Comparison of ENCODE assay signal across 7 mouse cellular contexts in the genomic region with DNA sequence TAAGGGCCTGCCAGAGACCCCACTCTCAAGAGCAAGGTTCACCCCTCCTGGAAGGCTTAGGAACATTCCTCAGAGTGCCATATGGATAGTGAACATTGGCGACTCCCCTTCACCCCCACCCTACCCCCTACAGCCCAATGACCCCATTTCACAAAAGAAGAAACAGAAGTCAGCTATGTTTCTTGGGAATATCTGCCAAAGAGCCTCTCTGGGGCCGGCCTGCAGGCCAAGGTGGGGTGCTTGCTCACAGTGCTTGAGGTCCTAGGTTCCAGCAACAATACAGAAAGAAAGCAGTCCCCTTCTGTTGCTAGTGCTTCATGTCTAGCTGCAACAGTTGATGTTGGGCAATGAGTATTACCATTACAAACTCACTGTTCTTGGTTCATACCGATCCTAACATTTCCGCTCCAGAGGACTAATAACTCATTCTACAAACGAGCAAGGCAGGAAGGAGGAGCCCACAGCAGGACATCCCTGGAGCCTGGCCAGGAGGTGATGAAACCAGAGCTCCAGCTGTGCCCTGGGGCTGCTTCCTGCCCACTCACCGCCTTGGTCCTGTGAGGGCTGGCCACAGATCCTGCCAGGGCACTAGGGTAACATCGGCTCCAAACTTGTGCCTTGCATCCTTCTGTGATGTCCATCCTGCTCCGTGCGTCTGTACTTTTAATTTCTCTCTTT. TPM values are rescaled to one million over a fixed set of nuclear protein-coding genes. Genes with fewer than 3 reads are reported as not detected.
A peak's percentile ranks its signal among the peaks of the same experiment; 100 is the strongest.
DNase-seq lines count a peak whose midpoint lies in the region; ATAC-seq and TF ChIP-seq lines count a peak whose summit lies in the region.

No protein-coding gene starts in this region.

- H3K36me3 ChIP-seq in liver, postnatal 0 days (replicated peaks; ENCODE audit: insufficient read depth, low read length), result 0 out of 2 replicates have a peak, but pooled peaks cover 3% of the 10 kb centered on the region
- peaks cover 14% of the 10 kb centered on the region for H3K36me3 ChIP-seq in liver, embryonic 12.5 days
- H3K36me3 ChIP-seq in midbrain, embryonic 14.5 days (ENCODE audit: control insufficient read depth, insufficient read depth, low read length), result peaks cover 6% of the 10 kb centered on the region
- H3K36me3 ChIP-seq in liver, embryonic 11.5 days (ENCODE audit: control insufficient read depth, insufficient read depth, low read length), result 0 out of 2 replicates have a peak, but pooled peaks cover 3% of the 10 kb centered on the region

- no peak overlapping the region for H3K4me3 ChIP-seq in liver, postnatal 0 days (ENCODE audit: low read depth, low read length)
- H3K4me3 ChIP-seq in liver, embryonic 12.5 days, result no peak overlapping the region
- no peak overlapping the region for H3K4me3 ChIP-seq in midbrain, embryonic 14.5 days (replicated peaks; ENCODE audit: low read depth, low read length)
- H3K4me3 ChIP-seq in liver, embryonic 11.5 days (ENCODE audit: low read depth, low read length), result no peak overlapping the region

- no peaks in the 10 kb centered on the region for H3K9me3 ChIP-seq in liver, postnatal 0 days (ENCODE audit: low read length)
- peaks cover 6% of the 10 kb centered on the region; the same call in 1 of the 2 replicates for H3K9me3 ChIP-seq in liver, embryonic 12.5 days (replicated peaks)
- no peaks in the 10 kb centered on the region for H3K9me3 ChIP-seq in midbrain, embryonic 14.5 days (ENCODE audit: control insufficient read depth, low read length)
- H3K9me3 ChIP-seq in liver, embryonic 11.5 days (ENCODE audit: control insufficient read depth, low read length), result no peaks in the 10 kb centered on the region

- no peaks in the 10 kb centered on the region for H3K27me3 ChIP-seq in liver, postnatal 0 days (ENCODE audit: insufficient read depth, low read length)
- H3K27me3 ChIP-seq in liver, embryonic 12.5 days (replicated peaks), result peaks cover 6% of the 10 kb centered on the region; the same call in 1 of the 2 replicates
- no peaks in the 10 kb centered on the region for H3K27me3 ChIP-seq in midbrain, embryonic 14.5 days (ENCODE audit: control insufficient read depth, insufficient read depth, low read length)
- H3K27me3 ChIP-seq in liver, embryonic 11.5 days (replicated peaks; ENCODE audit: control insufficient read depth, insufficient read depth, low read length), result no peaks in the 10 kb centered on the region

- no peak for TF ChIP-seq CTCF in liver, postnatal 0 days (IDR thresholded peaks at IDR 0.05; ENCODE audit: low read depth)

- 0 out of 2 replicates have a peak, but pooled peaks have one; percentile 11 for TF ChIP-seq EP300 in liver, postnatal 0 days (IDR thresholded peaks at IDR 0.05; ENCODE audit: low read depth)

- DNase-seq in liver, postnatal 0 days, result peak; percentile 87
- DNase-seq in adrenal gland, postnatal 14 days, result peak; percentile 97
- peak; percentile 67 for DNase-seq in gastrocnemius, postnatal 10 days
- DNase-seq in lung, postnatal 25 days (ENCODE audit: low spot score), result peak; percentile 78
- no peak for DNase-seq in midbrain, embryonic 14.5 days
- DNase-seq in liver, embryonic 11.5 days (ENCODE audit: low spot score), result no peak

- peaks cover 20% of the 10 kb centered on the region for H3K4me1 ChIP-seq in liver, postnatal 0 days (ENCODE audit: insufficient read depth)
- peaks cover 23% of the 10 kb centered on the region for H3K4me1 ChIP-seq in liver, embryonic 12.5 days
- peaks cover 18% of the 10 kb centered on the region for H3K4me1 ChIP-seq in midbrain, embryonic 14.5 days (ENCODE audit: control insufficient read depth, insufficient read depth, low read length)
- peaks cover 14% of the 10 kb centered on the region for H3K4me1 ChIP-seq in liver, embryonic 11.5 days (replicated peaks; ENCODE audit: control insufficient read depth, insufficient read depth, low read length)

- H3K9ac ChIP-seq in liver, postnatal 0 days (replicated peaks), result no peak overlapping the region
- no peak overlapping the region for H3K9ac ChIP-seq in liver, embryonic 12.5 days
- H3K9ac ChIP-seq in midbrain, embryonic 14.5 days (replicated peaks; ENCODE audit: low read length), result no peak overlapping the region
- H3K9ac ChIP-seq in liver, embryonic 11.5 days (ENCODE audit: low read depth, low read length), result no peak overlapping the region

- ATAC-seq in liver, postnatal 0 days, result peak; percentile 18
- no peak for ATAC-seq in liver, embryonic 12.5 days
- no peak for ATAC-seq in midbrain, embryonic 14.5 days (ENCODE audit: low FRiP score, low TSS enrichment)
- no peak for ATAC-seq in liver, embryonic 11.5 days (replicated peaks; ENCODE audit: low FRiP score)

- H3K27ac ChIP-seq in liver, postnatal 0 days (ENCODE audit: low read depth), result peak overlapping the region; percentile 68
- H3K27ac ChIP-seq in liver, embryonic 12.5 days, result no peak overlapping the region
- no peak overlapping the region for H3K27ac ChIP-seq in midbrain, embryonic 14.5 days (replicated peaks; ENCODE audit: low read depth, low read length)
- H3K27ac ChIP-seq in liver, embryonic 11.5 days (ENCODE audit: low read depth, low read length), result no peak overlapping the region

- 50% methylated on average over 9 of the region's 9 CpGs for WGBS in liver, postnatal 0 days (ENCODE audit: insufficient replicate concordance)
- 71% methylated on average over 9 of the region's 9 CpGs for WGBS in liver, embryonic 12.5 days (ENCODE audit: insufficient replicate concordance)
- WGBS in midbrain, embryonic 14.5 days, result 75% methylated on average over 9 of the region's 9 CpGs
- WGBS in liver, embryonic 11.5 days, result 73% methylated on average over 9 of the region's 9 CpGs

- H3K4me2 ChIP-seq in liver, postnatal 0 days (ENCODE audit: low read depth, low read length), result peak overlapping the region; percentile 28; the same call in 1 of the 2 replicates
- no peak overlapping the region for H3K4me2 ChIP-seq in liver, embryonic 12.5 days
- no peak overlapping the region for H3K4me2 ChIP-seq in midbrain, embryonic 14.5 days (ENCODE audit: low read length)
- H3K4me2 ChIP-seq in liver, embryonic 11.5 days, result no peak overlapping the region

RNA-seq across cellular contexts. Expression of a gene that starts 3.6 kb away (rescaled TPM):
- polyA plus RNA-seq in liver, postnatal 0 days (2015; fragmentation: Nextera tagmentation; extraction: Ambion mirVana), result 3.5 and 5.8 TPM in 2 replicates
- 1.6 and 1.8 TPM in 2 replicates for polyA plus RNA-seq in liver, embryonic 12.5 days (2016; fragmentation: Nextera tagmentation; extraction: Ambion mirVana)
- total RNA-seq in adrenal gland, postnatal 14 days (2021), result 13.5 and 16.2 TPM in 2 replicates
- total RNA-seq in gastrocnemius, postnatal 10 days (2021), result 1 to 10 TPM; 4.6 to 4.7 TPM
- polyA plus RNA-seq in midbrain, embryonic 14.5 days (2014; fragmentation: Nextera tagmentation; extraction: Ambion mirVana), result 19.9 and 20.0 TPM in 2 replicates
- polyA plus RNA-seq in liver, embryonic 11.5 days (2014; fragmentation: Nextera tagmentation; extraction: Ambion mirVana), result 2.9 and 3.9 TPM in 2 replicates

RNA-seq across cellular contexts. Expression of a gene that starts 3.7 kb away (rescaled TPM):
- 481 and 632 TPM in 2 replicates for polyA plus RNA-seq in liver, postnatal 0 days (2015; fragmentation: Nextera tagmentation; extraction: Ambion mirVana)
- 2.4 and 2.7 TPM in 2 replicates for polyA plus RNA-seq in liver, embryonic 12.5 days (2016; fragmentation: Nextera tagmentation; extraction: Ambion mirVana)
- 16.3 and 33.9 TPM in 2 replicates for total RNA-seq in adrenal gland, postnatal 14 days (2021)
- 1 to 10 TPM; 5.2 to 9.1 TPM for total RNA-seq in gastrocnemius, postnatal 10 days (2021)
- polyA plus RNA-seq in midbrain, embryonic 14.5 days (2014; fragmentation: Nextera tagmentation; extraction: Ambion mirVana), result 10.9 and 11.1 TPM in 2 replicates
- 4.5 and 5.2 TPM in 2 replicates for polyA plus RNA-seq in liver, embryonic 11.5 days (2014; fragmentation: Nextera tagmentation; extraction: Ambion mirVana)

RNA-seq across cellular contexts. Expression of a gene that starts 39.3 kb away (rescaled TPM):
- 5.3 and 5.9 TPM in 2 replicates for polyA plus RNA-seq in liver, postnatal 0 days (2015; fragmentation: Nextera tagmentation; extraction: Ambion mirVana)
- 13.1 and 14.6 TPM in 2 replicates for polyA plus RNA-seq in liver, embryonic 12.5 days (2016; fragmentation: Nextera tagmentation; extraction: Ambion mirVana)
- 74.2 and 77.6 TPM in 2 replicates for total RNA-seq in adrenal gland, postnatal 14 days (2021)
- total RNA-seq in gastrocnemius, postnatal 10 days (2021), result 10 to 100 TPM; 25.0 to 35.5 TPM
- 15.1 and 16.6 TPM in 2 replicates for polyA plus RNA-seq in midbrain, embryonic 14.5 days (2014; fragmentation: Nextera tagmentation; extraction: Ambion mirVana)
- polyA plus RNA-seq in liver, embryonic 11.5 days (2014; fragmentation: Nextera tagmentation; extraction: Ambion mirVana), result 17.9 and 19.2 TPM in 2 replicates

Comparison
In these comparisons a context has a peak if more than half of its experiments do, and no peak if none do; other contexts are left out.
1. DNase-seq: peak in liver, postnatal 0 days (single experiment), adrenal gland, postnatal 14 days (single experiment), gastrocnemius, postnatal 10 days (single experiment) and lung, postnatal 25 days (single experiment); none in midbrain, embryonic 14.5 days (single experiment) and liver, embryonic 11.5 days (single experiment).
2. RNA of a gene that starts 3.7 kb away (polyA plus RNA-seq): 481 to 632 TPM in liver, postnatal 0 days; 10.9 to 11.1 TPM in midbrain, embryonic 14.5 days, 4.5 to 5.2 TPM in liver, embryonic 11.5 days and 2.4 to 2.7 TPM in liver, embryonic 12.5 days; every median in the first group is over 10 times any median in the second.